Mouse (Mus musculus): ENCODE results near the gene Galk1.

DNA sequence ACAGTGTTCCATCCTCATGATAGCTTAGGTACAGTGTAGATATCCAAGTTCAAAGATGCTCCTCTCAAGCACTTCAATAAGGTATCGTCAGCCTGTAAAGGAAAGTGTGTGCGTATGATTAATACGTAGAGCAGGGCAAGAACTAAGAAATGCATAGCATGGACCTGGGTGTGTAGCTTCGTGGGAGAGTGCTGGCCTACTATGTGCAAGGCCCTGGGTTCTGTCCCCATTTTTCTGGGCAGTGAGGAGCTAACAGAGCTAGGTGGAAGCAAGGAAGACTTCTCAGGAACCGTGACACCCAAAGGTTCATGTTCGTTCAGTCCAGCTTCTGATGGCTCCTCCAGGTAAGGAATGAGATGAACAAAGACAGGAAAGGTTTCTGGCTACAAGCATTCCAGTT lies 32.7 kb upstream of the Galk1 start:
- TF ChIP-seq EP300 (IDR thresholded peaks at IDR 0.05; ENCODE audit: low read depth) (no peak), CTCF (IDR thresholded peaks at IDR 0.05; ENCODE audit: low read depth) (no peak)
